Mouse (Mus musculus): Measurements from ENCODE around the gene Trim71.

- TF ChIP-seq ZNF384 (IDR thresholded peaks at IDR 0.05; ENCODE audit: low read depth, low read length), result no peak
- TF ChIP-seq CHD2 (IDR thresholded peaks at IDR 0.05; ENCODE audit: low read depth, low read length), result no peak
- no peak for TF ChIP-seq ZC3H11A (IDR thresholded peaks at IDR 0.05; ENCODE audit: borderline replicate concordance, low read depth, low read length)
- no peak for TF ChIP-seq HCFC1 (IDR thresholded peaks at IDR 0.05; ENCODE audit: borderline replicate concordance, insufficient read depth, low read length)
These were observed 15.7 kb downstream of the Trim71 start for GRCm38 (mm10) chr9:114548496-114548895.

All from ES-E14 (cell line).